ENCODE assay signal across 16 mouse cellular contexts in genomic region chr3:120982795-120983555, GRCm38 (mm10).
DNase-seq lines count a peak whose midpoint lies in the region; ATAC-seq lines count a peak whose summit lies in the region.
"Had no signal": no experiment of that assay in that cellular context is flagged by ENCODE, and none has a peak within 500 bp of the region (broad histone marks: within the 10 kb centered on the region; RNA-seq: fewer than 3 reads in every experiment).

No protein-coding gene starts in this region.

- no peak overlapping the region for H3K9ac ChIP-seq in hindbrain, embryonic 14.5 days
- H3K9ac ChIP-seq in midbrain, embryonic 16.5 days (ENCODE audit: low read depth, low read length) = no peak overlapping the region
- H3K9ac ChIP-seq in heart, embryonic 11.5 days (ENCODE audit: low read depth, low read length) = no peak overlapping the region
- H3K9ac ChIP-seq: embryonic facial prominence, embryonic 13.5 days; liver, embryonic 14.5 days; stomach, embryonic 15.5 days had no signal

- intact Hi-C loops in left cerebral cortex, postnatal 4 days (cut with DNase I) = no loop called here

- 27% methylated on average over 10 of the region's 10 CpGs for WGBS in hindbrain, embryonic 14.5 days
- WGBS in midbrain, embryonic 16.5 days = 11% methylated on average over 10 of the region's 10 CpGs
- 32% methylated on average over 10 of the region's 10 CpGs for WGBS in heart, embryonic 11.5 days (ENCODE audit: insufficient replicate concordance)

- peak overlapping the region; percentile 28; the same call in 1 of the 2 replicates for H3K4me2 ChIP-seq in hindbrain, embryonic 14.5 days (replicated peaks)
- H3K4me2 ChIP-seq in midbrain, embryonic 16.5 days (ENCODE audit: low read length) = peak overlapping the region; percentile 54
- H3K4me2 ChIP-seq in heart, embryonic 11.5 days = no peak overlapping the region
- H3K4me2 ChIP-seq: stomach, embryonic 15.5 days had no signal

- peak; percentile 44 for DNase-seq in MN1 (ENCODE audit: low spot score)
- peak; percentile 14 for DNase-seq in brain, embryonic 18.5 days (ENCODE audit: low read depth, low spot score)
- DNase-seq in hindbrain, embryonic 14.5 days (ENCODE audit: low spot score) = peak; percentile 28
- DNase-seq in frontal cortex, postnatal 25 days (ENCODE audit: low spot score in 2 of 2) = no peak
- no peak for DNase-seq in left cerebral cortex, postnatal 4 days
- DNase-seq: heart, adult 18-20 months; heart, postnatal 36 days; kidney, adult 11 months; kidney, postnatal 36 days; lung, postnatal 14 days; thymus, postnatal 36 days had no signal

- no peaks in the 10 kb centered on the region for H3K9me3 ChIP-seq in hindbrain, embryonic 14.5 days (ENCODE audit: control insufficient read depth, low read length)
- no peaks in the 10 kb centered on the region for H3K9me3 ChIP-seq in midbrain, embryonic 16.5 days (replicated peaks; ENCODE audit: control insufficient read depth, low read length, poor library complexity, severe bottlenecking)
- no peaks in the 10 kb centered on the region for H3K9me3 ChIP-seq in heart, embryonic 11.5 days (replicated peaks; ENCODE audit: control insufficient read depth, low read length)
- H3K9me3 ChIP-seq: embryonic facial prominence, embryonic 13.5 days; stomach, embryonic 15.5 days had no signal

- H3K4me1 ChIP-seq in hindbrain, embryonic 14.5 days (replicated peaks; ENCODE audit: control insufficient read depth, insufficient read depth, low read length) = peaks cover 11% of the 10 kb centered on the region; the same call in 1 of the 2 replicates
- peaks cover 16% of the 10 kb centered on the region for H3K4me1 ChIP-seq in midbrain, embryonic 16.5 days (ENCODE audit: control insufficient read depth, insufficient read depth, low read length)
- no peaks in the 10 kb centered on the region; the same call in 1 of the 2 replicates for H3K4me1 ChIP-seq in heart, embryonic 11.5 days (ENCODE audit: control insufficient read depth, insufficient read depth, low read length)
- H3K4me1 ChIP-seq: embryonic facial prominence, embryonic 13.5 days; stomach, embryonic 15.5 days had no signal

- no peaks in the 10 kb centered on the region for H3K27me3 ChIP-seq in hindbrain, embryonic 14.5 days (ENCODE audit: control insufficient read depth, insufficient read depth, low read length)
- no peaks in the 10 kb centered on the region for H3K27me3 ChIP-seq in midbrain, embryonic 16.5 days (ENCODE audit: control insufficient read depth, insufficient read depth, low read depth, low read length)
- H3K27me3 ChIP-seq in heart, embryonic 11.5 days (ENCODE audit: control insufficient read depth, insufficient read depth, low read length) = no peaks in the 10 kb centered on the region
- H3K27me3 ChIP-seq: embryonic facial prominence, embryonic 13.5 days; stomach, embryonic 15.5 days had no signal

- ATAC-seq in hindbrain, embryonic 14.5 days (ENCODE audit: low FRiP score) = peak; percentile 64; the same call in 1 of the 2 replicates
- 0 out of 2 replicates have a peak, but pooled peaks have one; percentile 43 for ATAC-seq in midbrain, embryonic 16.5 days
- ATAC-seq in heart, embryonic 11.5 days (replicated peaks; ENCODE audit: insufficient number of reproducible peaks, low FRiP score, low TSS enrichment) = no peak

- H3K27ac ChIP-seq in hindbrain, embryonic 14.5 days = peak overlapping the region; percentile 57; the same call in 1 of the 2 replicates
- H3K27ac ChIP-seq in midbrain, embryonic 16.5 days (ENCODE audit: low read length) = peak overlapping the region; percentile 30
- no peak overlapping the region for H3K27ac ChIP-seq in heart, embryonic 11.5 days (ENCODE audit: low read depth, low read length)
- H3K27ac ChIP-seq: embryonic facial prominence, embryonic 13.5 days; liver, embryonic 14.5 days; stomach, embryonic 15.5 days had no signal

- no peaks in the 10 kb centered on the region for H3K36me3 ChIP-seq in hindbrain, embryonic 14.5 days (replicated peaks; ENCODE audit: control insufficient read depth, insufficient read depth)
- no peaks in the 10 kb centered on the region for H3K36me3 ChIP-seq in midbrain, embryonic 16.5 days (ENCODE audit: control insufficient read depth, insufficient read depth, low read length)
- H3K36me3 ChIP-seq in heart, embryonic 11.5 days (ENCODE audit: control insufficient read depth, insufficient read depth, low read length) = no peaks in the 10 kb centered on the region
- H3K36me3 ChIP-seq: embryonic facial prominence, embryonic 13.5 days; stomach, embryonic 15.5 days had no signal

- H3K4me3 ChIP-seq in hindbrain, embryonic 14.5 days (replicated peaks; ENCODE audit: low read length) = no peak overlapping the region
- H3K4me3 ChIP-seq in midbrain, embryonic 16.5 days (ENCODE audit: low read depth, low read length) = no peak overlapping the region
- H3K4me3 ChIP-seq in heart, embryonic 11.5 days (ENCODE audit: low read depth, low read length) = no peak overlapping the region
- H3K4me3 ChIP-seq: embryonic facial prominence, embryonic 13.5 days; stomach, embryonic 15.5 days had no signal

Comparison
In these comparisons a context has a peak if more than half of its experiments do, and no peak if none do; other contexts are left out.
1. DNase-seq: peak in MN1 (single experiment), brain, embryonic 18.5 days (single experiment) and hindbrain, embryonic 14.5 days (single experiment); none in frontal cortex, postnatal 25 days (0 of 2) and left cerebral cortex, postnatal 4 days (single experiment).